Mouse (Mus musculus): ENCODE measurements around the gene Mbnl1. TPM values are rescaled to one million over a fixed set of nuclear protein-coding genes. Genes with fewer than 3 reads are reported as not detected.

Mbnl1 gene
- total and polyA plus RNA-seq, 3 experiments = 174 to 332 (median 249) TPM

DNA sequence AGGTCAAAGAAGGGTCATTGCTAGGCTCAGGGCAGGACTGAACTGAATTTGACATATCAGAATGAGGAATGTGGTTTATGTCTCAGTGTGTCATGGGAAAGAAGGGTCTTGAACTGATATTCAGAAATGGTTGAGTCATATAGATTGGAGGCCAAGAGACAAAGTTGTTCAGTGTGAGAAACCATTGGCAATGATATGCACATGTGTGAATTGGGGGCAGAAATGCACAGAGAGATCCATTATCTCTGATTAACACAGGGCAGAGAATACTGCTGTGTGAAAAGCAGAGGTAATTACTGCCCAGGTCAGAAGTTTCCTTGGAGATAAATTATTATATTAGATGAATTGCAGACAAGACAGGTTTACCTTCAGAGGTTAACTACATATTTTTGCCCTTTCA is 10.7 kb downstream of the Mbnl1 start:
- Histone ChIP-seq H3K4me3 (replicated peaks in 1 of 3; ENCODE audit: low read depth in 2 of 3, low read length in 2 of 3, poor library complexity in 1 of 3) (no peak overlapping the region), H3K9ac (ENCODE audit: insufficient read depth, low read depth) (0 out of 2 replicates have a peak overlapping the region, but pooled peaks have one; percentile 45), H3K9me3 (replicated peaks; ENCODE audit: low read length) (no peaks in the 10 kb centered on the region), H3K79me2 (replicated peaks; ENCODE audit: control insufficient read depth, extremely low read depth, insufficient read depth, poor library complexity, severe bottlenecking) (peaks cover 79% of the 10 kb centered on the region), H3K36me3 (replicated peaks in 1 of 2; ENCODE audit: control insufficient read depth in 1 of 2, insufficient read depth in 1 of 2, low read length in 1 of 2) (peaks cover 0 to 16% of the 10 kb centered on the region in 2 experiments), H3K27me3 (replicated peaks) (no peaks in the 10 kb centered on the region), H3K4me2 (ENCODE audit: insufficient read depth, low read depth, poor library complexity, severe bottlenecking) (peak overlapping the region; percentile 94; the same call in 1 of the 2 replicates), H3K4me1 (ENCODE audit: control insufficient read depth in 1 of 2, insufficient read depth in 2 of 2) (peaks cover 9 to 71% of the 10 kb centered on the region in 2 experiments), H3K27ac (ENCODE audit: insufficient read depth, low read depth) (no peak overlapping the region)
- dilution Hi-C loops (cut with MboI; ENCODE audit: extremely low pct_ligation_motif_present, extremely low pct_unique_long_range_greater_than_20kb, low sequenced_read_pairs) = no loop called here
- in situ Hi-C loops (cut with MboI; ENCODE audit: low pct_ligation_motif_present, low pct_unique_long_range_greater_than_20kb, low sequenced_read_pairs) = no loop called here
- TF ChIP-seq RCOR1 (conservative IDR thresholded peaks at IDR 0.05; ENCODE audit: low read depth, low read length) (no peak), CHD1 (IDR thresholded peaks at IDR 0.05; ENCODE audit: low read depth, low read length) (0 out of 2 replicates have a peak, but pooled peaks have one; percentile 38)
- no peak for DNase-seq (ENCODE audit: extremely low read depth)

DNA sequence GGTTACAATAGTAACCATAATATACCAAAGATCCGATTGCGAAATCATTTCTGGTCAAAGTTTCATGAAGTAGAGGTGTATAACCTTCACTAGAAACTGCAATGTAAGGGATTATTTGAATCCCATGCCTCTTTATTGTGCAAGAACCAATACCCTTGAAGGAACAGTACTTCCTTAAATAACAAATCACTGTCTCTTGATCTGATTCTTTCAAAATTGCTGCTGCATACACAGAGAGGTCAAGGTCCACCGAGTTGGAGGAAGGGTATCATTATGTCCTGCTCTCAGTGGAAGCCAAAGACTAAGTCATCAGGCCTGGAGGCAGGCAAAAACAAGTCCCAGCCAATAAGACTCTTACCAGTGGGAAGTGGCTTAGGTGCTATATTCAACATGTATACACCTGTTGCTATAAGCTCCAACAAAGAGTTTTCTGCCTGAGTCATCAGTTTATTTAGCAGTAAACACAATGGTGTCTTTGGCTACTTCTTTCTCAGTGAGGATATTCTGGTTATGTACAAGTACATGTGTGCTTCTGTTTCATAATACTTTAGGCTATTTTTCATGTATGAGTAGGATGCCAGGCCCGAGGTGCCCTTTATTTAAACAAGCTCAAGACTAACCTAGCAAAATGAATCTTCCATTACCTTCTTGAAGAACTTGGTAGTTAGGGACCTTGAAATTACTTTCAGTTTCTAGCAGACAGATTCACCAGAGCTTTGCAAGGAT is 13.5 kb downstream of the Mbnl1 start:
- H3K9ac ChIP-seq (ENCODE audit: insufficient read depth, low read depth) = peak overlapping the region; percentile 23
- H3K36me3 ChIP-seq (replicated peaks in 1 of 2; ENCODE audit: control insufficient read depth in 1 of 2, insufficient read depth in 1 of 2, low read length in 1 of 2) = peaks cover 5 to 26% of the 10 kb centered on the region in 2 experiments
- H3K27ac ChIP-seq (ENCODE audit: insufficient read depth, low read depth) = peak overlapping the region; percentile 36; the same call in 1 of the 2 replicates
- H3K4me2 ChIP-seq (ENCODE audit: insufficient read depth, low read depth, poor library complexity, severe bottlenecking) = peak overlapping the region; percentile 72
- H3K27me3 ChIP-seq (replicated peaks) = no peaks in the 10 kb centered on the region
- dilution Hi-C loops (cut with MboI; ENCODE audit: extremely low pct_ligation_motif_present, extremely low pct_unique_long_range_greater_than_20kb, low sequenced_read_pairs) (no loop called here), in situ Hi-C loops (cut with MboI; ENCODE audit: low pct_ligation_motif_present, low pct_unique_long_range_greater_than_20kb, low sequenced_read_pairs) (no loop called here)
- no peak overlapping the region for H3K4me3 ChIP-seq (replicated peaks in 1 of 3; ENCODE audit: low read depth in 2 of 3, low read length in 2 of 3, poor library complexity in 1 of 3)
- H3K79me2 ChIP-seq (replicated peaks; ENCODE audit: control insufficient read depth, extremely low read depth, insufficient read depth, poor library complexity, severe bottlenecking) = peaks cover 66% of the 10 kb centered on the region
- DNase-seq (ENCODE audit: extremely low read depth) = peak; percentile 33
- TF ChIP-seq JUND (conservative IDR thresholded peaks at IDR 0.05; ENCODE audit: low read depth, low read length) (no peak), NELFE (IDR thresholded peaks at IDR 0.05; ENCODE audit: low read depth, low read length) (no peak), USF2 (conservative IDR thresholded peaks at IDR 0.05; ENCODE audit: low read depth, low read length) (no peak), MAFK (IDR thresholded peaks at IDR 0.05; ENCODE audit: insufficient replicate concordance, low read length) (peak; percentile 85), IRF4 (IDR thresholded peaks at IDR 0.05; ENCODE audit: low read depth, low read length) (peak; percentile 57; the same call in 1 of the 2 replicates)
- H3K4me1 ChIP-seq (ENCODE audit: control insufficient read depth in 1 of 2, insufficient read depth in 2 of 2) = peaks cover 9 to 47% of the 10 kb centered on the region in 2 experiments
- H3K9me3 ChIP-seq (replicated peaks; ENCODE audit: low read length) = peaks cover 2% of the 10 kb centered on the region

DNA sequence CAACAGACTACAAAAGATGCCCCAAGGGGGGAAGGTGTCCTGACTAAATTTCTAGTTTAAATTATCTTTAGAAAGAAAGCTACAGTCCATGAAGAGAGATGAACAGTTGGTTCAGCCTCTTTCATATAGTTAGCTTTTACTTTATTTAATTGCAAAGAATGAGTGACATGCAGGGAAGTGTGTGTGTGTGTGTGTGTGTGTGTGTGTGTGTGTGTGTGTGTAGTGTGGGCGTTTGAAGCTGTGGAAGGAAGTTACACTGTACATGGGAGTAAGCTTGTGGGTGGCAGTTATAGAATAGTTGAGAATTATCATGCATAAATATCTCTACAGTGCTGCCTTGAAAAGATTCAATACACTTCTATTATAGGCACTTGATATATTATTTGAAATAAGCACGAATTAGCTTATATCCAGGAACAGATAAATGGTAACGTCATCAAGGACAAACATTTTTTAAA is 14.1 kb downstream of the Mbnl1 start:
- in situ Hi-C loops (cut with MboI; ENCODE audit: low pct_ligation_motif_present, low pct_unique_long_range_greater_than_20kb, low sequenced_read_pairs) = no loop called here

More for the DNA sequence above, 14.1 kb downstream of the Mbnl1 start:
- Histone ChIP-seq H3K9ac (ENCODE audit: insufficient read depth, low read depth) (peak overlapping the region; percentile 23; the same call in 1 of the 2 replicates), H3K4me2 (ENCODE audit: insufficient read depth, low read depth, poor library complexity, severe bottlenecking) (peak overlapping the region; percentile 72; the same call in 1 of the 2 replicates), H3K27me3 (replicated peaks) (no peaks in the 10 kb centered on the region), H3K4me1 (ENCODE audit: control insufficient read depth in 1 of 2, insufficient read depth in 2 of 2) (peaks cover 9 to 47% of the 10 kb centered on the region in 2 experiments), H3K9me3 (replicated peaks; ENCODE audit: low read length) (peaks cover 2% of the 10 kb centered on the region), H3K36me3 (replicated peaks in 1 of 2; ENCODE audit: control insufficient read depth in 1 of 2, insufficient read depth in 1 of 2, low read length in 1 of 2) (peaks cover 5 to 26% of the 10 kb centered on the region in 2 experiments), H3K79me2 (replicated peaks; ENCODE audit: control insufficient read depth, extremely low read depth, insufficient read depth, poor library complexity, severe bottlenecking) (peaks cover 62% of the 10 kb centered on the region), H3K4me3 (replicated peaks in 1 of 3; ENCODE audit: low read depth in 2 of 3, low read length in 2 of 3, poor library complexity in 1 of 3) (no peak overlapping the region), H3K27ac (ENCODE audit: insufficient read depth, low read depth) (no peak overlapping the region)
- dilution Hi-C loops (cut with MboI; ENCODE audit: extremely low pct_ligation_motif_present, extremely low pct_unique_long_range_greater_than_20kb, low sequenced_read_pairs) = no loop called here
- no peak for TF ChIP-seq GABPA (IDR thresholded peaks at IDR 0.05; ENCODE audit: insufficient replicate concordance, low read depth, low read length)
- no peak for TF ChIP-seq SMC3 (IDR thresholded peaks at IDR 0.05; ENCODE audit: low read depth, low read length)
- TF ChIP-seq RAD21 (IDR thresholded peaks at IDR 0.05; ENCODE audit: low read depth, low read length) = no peak
- no peak for TF ChIP-seq TBP (conservative IDR thresholded peaks at IDR 0.05; ENCODE audit: low read depth, low read length)
- TF ChIP-seq UBTF (IDR thresholded peaks at IDR 0.05; ENCODE audit: low read depth, low read length) = no peak
- no peak for TF ChIP-seq SIN3A (IDR thresholded peaks at IDR 0.05; ENCODE audit: low read length)
- TF ChIP-seq ETS1 (conservative IDR thresholded peaks at IDR 0.05; ENCODE audit: low read depth, low read length) = no peak
- TF ChIP-seq MAFK (IDR thresholded peaks at IDR 0.05; ENCODE audit: insufficient replicate concordance, low read length) = no peak
- no peak for TF ChIP-seq CTCF (conservative IDR thresholded peaks at IDR 0.05 in 1 of 2, IDR thresholded peaks at IDR 0.05 in 1 of 2; ENCODE audit: low read depth in 2 of 2, low read length in 2 of 2)
- no peak for TF ChIP-seq PAX5 (IDR thresholded peaks at IDR 0.05; ENCODE audit: low read length)
- TF ChIP-seq ZMIZ1 (IDR thresholded peaks at IDR 0.05; ENCODE audit: low read depth, low read length) = no peak
- no peak for TF ChIP-seq HCFC1 (IDR thresholded peaks at IDR 0.05; ENCODE audit: low read depth, low read length)
- no peak for TF ChIP-seq MYC (IDR thresholded peaks at IDR 0.05; ENCODE audit: low read depth, low read length)
- TF ChIP-seq E2F4 (IDR thresholded peaks at IDR 0.05; ENCODE audit: insufficient replicate concordance, low read depth, low read length) = no peak
- TF ChIP-seq RCOR1 (conservative IDR thresholded peaks at IDR 0.05; ENCODE audit: low read depth, low read length) = no peak
- no peak for DNase-seq (ENCODE audit: extremely low read depth)

Measured in CH12.LX (cell line).